Mouse (Mus musculus) C2C12 (cell line): ENCODE data around the gene Ldb3. TPM values are rescaled to one million over a fixed set of nuclear protein-coding genes. Genes with fewer than 3 reads are reported as not detected.

Experiments
- H3K27me3 ChIP-seq: one replicate; pipeline ENCODE4 v1.6.1; 2011; ENCODE audit not compliant: control insufficient read depth, insufficient read depth, insufficient read length
- H3K36me3 ChIP-seq: one replicate; pipeline ENCODE4 v1.6.1; 2011; ENCODE audit not compliant: control insufficient read depth, insufficient read depth
- H3K4me3 ChIP-seq: one replicate; pipeline ENCODE4 v1.5.1; 2011; ENCODE audit warnings: mild to moderate bottlenecking, control low read depth; ENCODE audit not compliant: poor library complexity, insufficient read depth, severe bottlenecking
- H3K79me2 ChIP-seq: one replicate; pipeline ENCODE4 v1.6.1; 2011; ENCODE audit not compliant: control insufficient read depth, insufficient read depth
- H3K79me3 ChIP-seq: one replicate; pipeline ENCODE4 v1.6.1; 2011; ENCODE audit warnings: low read depth, control low read depth
- H3ac ChIP-seq: one replicate; pipeline ENCODE3; 2011; ENCODE audit warnings: low read depth; ENCODE audit not compliant: control insufficient read depth, insufficient read length
- CEBPB ChIP-seq: IDR thresholded peaks from one replicate; pipeline ENCODE4 v1.6.1; 2011; ENCODE audit warnings: low read depth, mild to moderate bottlenecking, control low read depth, moderate library complexity
- CTCF ChIP-seq: IDR thresholded peaks from one replicate; pipeline ENCODE4 v1.5.1; 2011; ENCODE audit not compliant: control insufficient read depth, insufficient read depth, insufficient read length
- FOSL1 ChIP-seq: IDR thresholded peaks from one replicate; pipeline ENCODE4 v1.8.0; 2011; ENCODE audit warnings: mild to moderate bottlenecking, low read length; ENCODE audit not compliant: poor library complexity, insufficient read depth, severe bottlenecking
- MAX ChIP-seq: IDR thresholded peaks from one replicate; pipeline ENCODE4 v1.6.1; 2011; ENCODE audit warnings: mild to moderate bottlenecking, control low read depth
- MYOD1 ChIP-seq: IDR thresholded peaks from one replicate; pipeline ENCODE4 v1.6.1; 2011; ENCODE audit warnings: low read depth; ENCODE audit not compliant: control insufficient read depth, insufficient read length
- MYOG ChIP-seq: IDR thresholded peaks from one replicate; pipeline ENCODE4 v1.6.1; 2011; ENCODE audit not compliant: control insufficient read depth, insufficient read length; ENCODE audit errors: extremely low read depth
- USF1 ChIP-seq: IDR thresholded peaks from one replicate; pipeline ENCODE4 v1.6.1; 2011; ENCODE audit warnings: low read depth, mild to moderate bottlenecking, control low read depth, moderate library complexity
- polyA plus RNA-seq: library from polyadenylated mRNA; unstranded; fragments of >200 nt; fragmentation: generic; extraction: Trizol; gene quantifications from one replicate; pipeline ENCODE4 v1.2.1, GENCODE M21; 2012; ENCODE audit warnings: missing spikeins

Gene Ldb3
- polyA plus RNA-seq, 1 experiment: 4.0 TPM

- H3K36me3 ChIP-seq: no peaks in the 10 kb centered on the region
- peak within 1 kb of the TSS; percentile 79 for H3K4me3 ChIP-seq
- H3ac ChIP-seq: peak within 1 kb of the TSS; percentile 78
- TF ChIP-seq CTCF: no peak
- H3K27me3 ChIP-seq: no peaks in the 10 kb centered on the region
- H3K79me3 ChIP-seq: peaks cover 39% of the 10 kb centered on the region
- H3K79me2 ChIP-seq: peaks cover 47% of the 10 kb centered on the region
Measured at GRCm38 (mm10) chr14:34503325-34503647, 85.2 kb downstream of the Ldb3 start, which contains the start of gene Bmpr1a. TSS of gene Bmpr1a (minus strand) at chr14:34503341.

GRCm38 (mm10) chr14:34502475-34503324, 85.8 kb downstream of the Ldb3 start:
- Histone ChIP-seq H3K27me3 (no peaks in the 10 kb centered on the region), H3K79me2 (peaks cover 53% of the 10 kb centered on the region), H3K79me3 (peaks cover 45% of the 10 kb centered on the region), H3ac (peak overlapping the region; percentile 78), H3K36me3 (no peaks in the 10 kb centered on the region), H3K4me3 (peak overlapping the region; percentile 79)
- TF ChIP-seq CTCF (no peak), MAX (no peak), CEBPB (no peak), FOSL1 (no peak), MYOD1 (no peak), MYOG (no peak), USF1 (no peak)

GRCm38 (mm10) chr14:34501804-34502474, 86.5 kb downstream of the Ldb3 start:
- Histone ChIP-seq H3K27me3 (no peaks in the 10 kb centered on the region), H3K4me3 (peak overlapping the region; percentile 79), H3K79me2 (peaks cover 60% of the 10 kb centered on the region), H3ac (peak overlapping the region; percentile 69), H3K36me3 (no peaks in the 10 kb centered on the region), H3K79me3 (peaks cover 52% of the 10 kb centered on the region)
- TF ChIP-seq CTCF (no peak), MYOG (no peak), FOSL1 (no peak), MYOD1 (no peak), USF1 (no peak), CEBPB (no peak), MAX (no peak)

GRCm38 (mm10) chr14:34501447-34501803, 87.1 kb downstream of the Ldb3 start:
- no peak for TF ChIP-seq CEBPB
- no peak for TF ChIP-seq USF1
- TF ChIP-seq MYOG: no peak
- no peak for TF ChIP-seq MYOD1
- TF ChIP-seq CTCF: no peak
- no peak for TF ChIP-seq FOSL1
- no peak for TF ChIP-seq MAX
- no peaks in the 10 kb centered on the region for H3K27me3 ChIP-seq
- peak overlapping the region; percentile 45 for H3ac ChIP-seq
- H3K79me2 ChIP-seq: peaks cover 65% of the 10 kb centered on the region
- peaks cover 58% of the 10 kb centered on the region for H3K79me3 ChIP-seq
- H3K4me3 ChIP-seq: peak overlapping the region; percentile 79
- H3K36me3 ChIP-seq: no peaks in the 10 kb centered on the region

GRCm38 (mm10) chr14:34500309-34500708, 88.2 kb downstream of the Ldb3 start:
- Histone ChIP-seq H3K79me3 (peaks cover 69% of the 10 kb centered on the region), H3ac (no peak overlapping the region), H3K4me3 (no peak overlapping the region), H3K27me3 (no peaks in the 10 kb centered on the region), H3K79me2 (peaks cover 77% of the 10 kb centered on the region), H3K36me3 (no peaks in the 10 kb centered on the region)
- TF ChIP-seq USF1: no peak
- no peak for TF ChIP-seq FOSL1
- TF ChIP-seq MAX: no peak
- TF ChIP-seq MYOG: no peak
- no peak for TF ChIP-seq CTCF
- TF ChIP-seq MYOD1: no peak
- no peak for TF ChIP-seq CEBPB

- Histone ChIP-seq H3K79me3 (peaks cover 74% of the 10 kb centered on the region), H3K4me3 (no peak overlapping the region)
Measured at GRCm38 (mm10) chr14:34499664-34500063, 88.8 kb downstream of the Ldb3 start.

More at GRCm38 (mm10) chr14:34499664-34500063, 88.8 kb downstream of the Ldb3 start:
- H3K36me3 ChIP-seq: no peaks in the 10 kb centered on the region
- no peak overlapping the region for H3ac ChIP-seq
- peaks cover 83% of the 10 kb centered on the region for H3K79me2 ChIP-seq
- TF ChIP-seq USF1: no peak
- no peak for TF ChIP-seq MAX
- no peak for TF ChIP-seq MYOD1
- no peak for TF ChIP-seq CEBPB
- TF ChIP-seq MYOG: no peak
- TF ChIP-seq CTCF: no peak
- no peak for TF ChIP-seq FOSL1
- no peaks in the 10 kb centered on the region for H3K27me3 ChIP-seq
